Mouse (Mus musculus) forebrain, embryonic 10.5 days (tissue): ENCODE measurements around the gene Cped1. TPM values are rescaled to one million over a fixed set of nuclear protein-coding genes. Genes with fewer than 3 reads are reported as not detected.

ENCODE experiments used
- DNase-seq: peaks from one replicate; pipeline ENCODE4 v3.0.0-alpha.2; 2017; ENCODE audit warnings: low spot score; ENCODE audit errors: extremely low spot score
- H3K27ac ChIP-seq: fragments of 300-500 bp; sonication (generic); 2 replicates; pipeline ENCODE4 v1.5.1; 2016; ENCODE audit warnings: mild to moderate bottlenecking
- H3K27me3 ChIP-seq: fragments of 300-500 bp; sonication (generic); 2 replicates; pipeline ENCODE4 v1.6.1; 2016; ENCODE audit warnings: mild to moderate bottlenecking; ENCODE audit not compliant: poor library complexity, severe bottlenecking
- H3K36me3 ChIP-seq: fragments of 300-500 bp; sonication (generic); replicated peaks from 2 replicates; pipeline ENCODE4 v1.6.1; 2016; ENCODE audit warnings: mild to moderate bottlenecking, moderate library complexity
- H3K4me1 ChIP-seq: fragments of 300-500 bp; sonication (generic); 2 replicates; pipeline ENCODE4 v1.6.1; 2016
- H3K4me3 ChIP-seq: fragments of 300-500 bp; sonication (generic); 2 replicates; pipeline ENCODE4 v1.5.1; 2016; ENCODE audit warnings: mild to moderate bottlenecking, moderate library complexity
- H3K9me3 ChIP-seq: fragments of 300-500 bp; sonication (generic); 2 replicates; pipeline ENCODE4 v1.6.1; 2016; ENCODE audit warnings: mild to moderate bottlenecking, moderate library complexity
- WGBS: fragments of 180-500 bp; shearing (Covaris S2); methylation state at CpG from one replicate; pipeline ENCODE4 v1.1.7; 2016; 5-methylcytosine and 5-hydroxymethylcytosine counted together
- polyA plus RNA-seq: library from polyadenylated mRNA; unstranded; fragments of >200 nt; fragmentation: Nextera tagmentation; extraction: Ambion mirVana; gene quantifications from 2 replicates; pipeline ENCODE4 v1.2.1, GENCODE M21; 2016

Cped1 gene
- polyA plus RNA-seq, 1 experiment from 2014 or later = 25.5 TPM

DNA sequence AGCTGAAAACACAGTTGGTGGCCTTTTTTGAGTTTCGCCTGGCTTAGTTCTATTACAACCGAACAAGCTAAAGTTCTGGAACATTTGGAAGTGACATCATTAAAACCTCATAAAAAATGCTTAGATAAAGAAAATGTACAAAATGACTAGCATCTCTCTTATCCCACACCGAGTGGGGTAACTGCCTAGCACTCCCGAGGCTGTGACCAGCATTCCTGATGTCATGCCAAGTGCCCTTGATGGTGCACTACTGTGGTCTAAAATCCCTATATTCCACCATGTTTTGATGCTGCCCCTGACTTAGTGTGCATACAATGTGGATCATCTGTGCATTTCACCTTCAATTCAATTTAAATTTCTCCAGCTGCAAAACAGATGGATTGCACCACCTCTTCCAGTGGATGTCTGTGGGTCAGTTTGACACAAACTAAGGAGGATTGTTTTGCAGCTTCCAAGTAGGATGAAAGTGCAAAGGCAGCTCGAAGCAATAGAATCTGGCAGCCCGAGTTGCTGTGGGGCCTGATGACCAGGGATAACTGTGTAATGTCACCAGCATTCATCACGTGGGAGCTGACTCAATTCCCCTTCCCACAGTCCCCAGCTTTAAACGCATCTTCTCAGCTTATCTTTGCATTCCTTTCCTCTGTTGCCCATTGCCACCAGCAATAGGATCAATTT is 33.2 kb downstream of the Cped1 start:
- WGBS = 76% methylated on average over 8 of the region's 8 CpGs
- no peaks in the 10 kb centered on the region for H3K27me3 ChIP-seq
- H3K4me3 ChIP-seq = no peak overlapping the region
- H3K4me1 ChIP-seq = peaks cover 12% of the 10 kb centered on the region
- H3K27ac ChIP-seq = no peak overlapping the region
- no peaks in the 10 kb centered on the region for H3K9me3 ChIP-seq
- H3K36me3 ChIP-seq = no peaks in the 10 kb centered on the region
- no peak for DNase-seq

DNA sequence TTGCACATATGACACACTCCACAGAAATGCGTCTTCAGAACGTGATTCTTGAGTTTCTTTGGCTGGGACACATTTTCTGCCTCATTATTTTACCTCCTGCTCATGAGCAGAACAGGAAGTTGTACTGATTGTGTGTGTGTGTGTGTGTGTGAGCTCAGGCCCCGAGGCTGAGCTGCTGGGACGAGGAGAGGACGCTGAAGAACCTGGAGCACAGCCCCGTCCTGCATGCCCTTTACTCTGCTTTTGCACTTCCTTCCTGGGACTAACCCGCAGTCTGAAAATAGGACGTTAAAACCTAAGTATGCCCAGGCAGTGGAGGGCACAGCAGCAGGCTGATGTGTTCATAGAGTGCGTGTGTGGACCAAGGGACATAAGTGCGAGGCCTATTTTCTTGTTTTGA is 33.9 kb downstream of the Cped1 start:
- no peaks in the 10 kb centered on the region for H3K27me3 ChIP-seq
- no peak overlapping the region for H3K27ac ChIP-seq
- WGBS = 61% methylated on average over 10 of the region's 10 CpGs
- no peaks in the 10 kb centered on the region for H3K9me3 ChIP-seq
- H3K4me3 ChIP-seq = no peak overlapping the region
- no peak for DNase-seq
- peaks cover 10% of the 10 kb centered on the region for H3K4me1 ChIP-seq
- no peaks in the 10 kb centered on the region for H3K36me3 ChIP-seq

GRCm38 (mm10) chr6:22020696-22021095 is 35.0 kb downstream of the Cped1 start:
- peaks cover 16% of the 10 kb centered on the region for H3K4me1 ChIP-seq
- H3K9me3 ChIP-seq = no peaks in the 10 kb centered on the region
- H3K36me3 ChIP-seq = no peaks in the 10 kb centered on the region
- H3K27ac ChIP-seq = no peak overlapping the region
- no peak for DNase-seq
- H3K4me3 ChIP-seq = no peak overlapping the region
- no peaks in the 10 kb centered on the region for H3K27me3 ChIP-seq
- 88% methylated on average over 5 of the region's 5 CpGs for WGBS

GRCm38 (mm10) chr6:22021315-22021714 is 35.6 kb downstream of the Cped1 start:
- WGBS = 91% methylated on average over 3 of the region's 3 CpGs
- DNase-seq = no peak
- H3K36me3 ChIP-seq = no peaks in the 10 kb centered on the region
- H3K4me1 ChIP-seq = peaks cover 22% of the 10 kb centered on the region
- no peak overlapping the region for H3K27ac ChIP-seq
- H3K9me3 ChIP-seq = no peaks in the 10 kb centered on the region
- no peaks in the 10 kb centered on the region for H3K27me3 ChIP-seq
- H3K4me3 ChIP-seq = no peak overlapping the region

- WGBS = 87% methylated on average over 2 of the region's 2 CpGs
- Histone ChIP-seq H3K36me3 (no peaks in the 10 kb centered on the region), H3K4me1 (peaks cover 29% of the 10 kb centered on the region), H3K9me3 (no peaks in the 10 kb centered on the region), H3K27ac (no peak overlapping the region), H3K27me3 (no peaks in the 10 kb centered on the region), H3K4me3 (no peak overlapping the region)
- no peak for DNase-seq
Observed at GRCm38 (mm10) chr6:22024168-22024567, 38.5 kb downstream of the Cped1 start.

GRCm38 (mm10) chr6:22025584-22026357 is 40.1 kb downstream of the Cped1 start:
- WGBS = 13% methylated on average over 17 of the region's 17 CpGs
- peak overlapping the region; percentile 32 for H3K4me3 ChIP-seq
- H3K27me3 ChIP-seq = no peaks in the 10 kb centered on the region
- H3K36me3 ChIP-seq = no peaks in the 10 kb centered on the region
- H3K9me3 ChIP-seq = no peaks in the 10 kb centered on the region
- H3K27ac ChIP-seq = peak overlapping the region; percentile 78
- peak; percentile 37 for DNase-seq
- H3K4me1 ChIP-seq = peaks cover 26% of the 10 kb centered on the region

GRCm38 (mm10) chr6:22026358-22026673 is 40.6 kb downstream of the Cped1 start:
- H3K27me3 ChIP-seq = no peaks in the 10 kb centered on the region
- WGBS = 24% methylated on average over 4 of the region's 4 CpGs
- peak overlapping the region; percentile 78 for H3K27ac ChIP-seq
- peaks cover 26% of the 10 kb centered on the region for H3K4me1 ChIP-seq
- H3K9me3 ChIP-seq = no peaks in the 10 kb centered on the region
- H3K4me3 ChIP-seq = peak overlapping the region; percentile 32
- no peaks in the 10 kb centered on the region for H3K36me3 ChIP-seq
- no peak for DNase-seq

- no peaks in the 10 kb centered on the region for H3K9me3 ChIP-seq
- WGBS = 75% methylated on average over 9 of the region's 9 CpGs
- H3K4me3 ChIP-seq = no peak overlapping the region
- H3K27me3 ChIP-seq = no peaks in the 10 kb centered on the region
- peaks cover 26% of the 10 kb centered on the region for H3K4me1 ChIP-seq
- no peaks in the 10 kb centered on the region for H3K36me3 ChIP-seq
- peak overlapping the region; percentile 78 for H3K27ac ChIP-seq
- DNase-seq = no peak
Observed at GRCm38 (mm10) chr6:22026761-22027594, 41.3 kb downstream of the Cped1 start.

DNA sequence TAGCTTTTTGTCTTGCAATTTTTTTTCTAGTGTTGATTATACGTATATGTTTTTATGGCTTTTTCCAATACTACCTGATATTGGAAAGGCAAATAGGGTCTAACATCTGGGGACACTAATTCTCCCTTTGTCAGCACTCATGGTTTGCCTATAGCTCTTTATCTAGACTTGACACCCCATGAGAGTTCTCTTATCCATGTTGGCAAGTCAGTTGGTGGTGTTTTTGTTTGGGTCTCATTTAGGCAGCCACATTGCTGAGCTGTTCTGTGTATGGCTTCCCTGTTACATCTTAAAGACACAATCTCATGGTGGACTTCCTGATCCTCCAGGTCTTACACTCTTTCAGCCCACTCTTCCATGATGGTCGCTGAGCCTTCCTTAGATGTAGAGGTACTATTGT is 42.1 kb downstream of the Cped1 start:
- Histone ChIP-seq H3K36me3 (no peaks in the 10 kb centered on the region), H3K9me3 (no peaks in the 10 kb centered on the region), H3K27ac (no peak overlapping the region), H3K4me1 (peaks cover 26% of the 10 kb centered on the region), H3K27me3 (no peaks in the 10 kb centered on the region), H3K4me3 (no peak overlapping the region)
- DNase-seq = no peak
- WGBS = 86% methylated on average over 2 of the region's 2 CpGs

DNA sequence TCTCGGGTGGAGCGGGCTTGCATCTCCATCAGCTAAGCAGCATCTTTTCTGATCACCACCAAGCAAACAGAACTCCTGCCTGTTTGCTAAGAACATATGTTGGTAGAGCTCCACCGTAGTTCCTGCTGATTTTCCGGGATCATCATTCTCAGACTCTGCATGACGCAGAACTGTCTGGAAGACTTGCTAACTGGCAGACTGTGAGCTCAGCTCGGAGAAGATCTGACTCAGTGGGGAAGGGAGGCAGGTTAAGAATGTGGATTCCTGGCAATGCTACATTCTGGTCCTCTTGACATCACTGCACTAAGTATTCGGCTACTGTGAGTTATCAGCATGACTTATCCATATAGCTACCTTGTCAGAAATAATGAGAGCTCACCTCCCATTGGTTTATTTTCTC is 44.7 kb downstream of the Cped1 start:
- 85% methylated on average over 7 of the region's 7 CpGs for WGBS
- no peaks in the 10 kb centered on the region for H3K36me3 ChIP-seq
- DNase-seq = no peak

DNA sequence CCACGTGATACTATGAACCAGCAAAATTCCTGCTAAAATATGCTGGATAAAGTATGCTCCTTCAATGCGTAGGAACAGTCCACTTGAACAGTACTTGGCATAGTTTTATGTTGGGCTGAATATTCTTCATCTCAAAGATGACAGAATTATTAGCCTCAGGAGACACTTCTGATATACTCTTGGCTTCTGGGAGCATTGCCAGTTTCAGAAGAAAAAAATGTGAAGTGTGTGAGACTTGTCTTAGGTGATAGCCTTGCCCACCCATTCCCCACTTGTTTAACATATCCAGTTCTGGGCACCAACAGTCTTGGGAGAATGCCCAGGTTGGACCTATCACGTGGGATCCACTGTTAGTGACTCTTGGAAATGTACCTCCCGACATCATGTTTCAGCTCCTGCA is 47.5 kb downstream of the Cped1 start:
- no peak for DNase-seq
- H3K27me3 ChIP-seq = no peaks in the 10 kb centered on the region
- H3K36me3 ChIP-seq = no peaks in the 10 kb centered on the region
- H3K9me3 ChIP-seq = no peaks in the 10 kb centered on the region
- H3K4me3 ChIP-seq = no peak overlapping the region
- H3K4me1 ChIP-seq = peaks cover 13% of the 10 kb centered on the region
- H3K27ac ChIP-seq = no peak overlapping the region
- WGBS = 91% methylated on average over 4 of the region's 4 CpGs

More for the DNA sequence above, 44.7 kb downstream of the Cped1 start:
- Histone ChIP-seq H3K27me3 (no peaks in the 10 kb centered on the region), H3K4me1 (peaks cover 22% of the 10 kb centered on the region), H3K9me3 (no peaks in the 10 kb centered on the region), H3K27ac (no peak overlapping the region), H3K4me3 (no peak overlapping the region)

- Histone ChIP-seq H3K4me1 (peaks cover 13% of the 10 kb centered on the region), H3K4me3 (no peak overlapping the region), H3K27ac (no peak overlapping the region), H3K9me3 (no peaks in the 10 kb centered on the region), H3K36me3 (no peaks in the 10 kb centered on the region), H3K27me3 (no peaks in the 10 kb centered on the region)
- 80% methylated on average over 6 of the region's 6 CpGs for WGBS
- DNase-seq = no peak
Observed at GRCm38 (mm10) chr6:22035408-22035807, 49.7 kb downstream of the Cped1 start.

DNA sequence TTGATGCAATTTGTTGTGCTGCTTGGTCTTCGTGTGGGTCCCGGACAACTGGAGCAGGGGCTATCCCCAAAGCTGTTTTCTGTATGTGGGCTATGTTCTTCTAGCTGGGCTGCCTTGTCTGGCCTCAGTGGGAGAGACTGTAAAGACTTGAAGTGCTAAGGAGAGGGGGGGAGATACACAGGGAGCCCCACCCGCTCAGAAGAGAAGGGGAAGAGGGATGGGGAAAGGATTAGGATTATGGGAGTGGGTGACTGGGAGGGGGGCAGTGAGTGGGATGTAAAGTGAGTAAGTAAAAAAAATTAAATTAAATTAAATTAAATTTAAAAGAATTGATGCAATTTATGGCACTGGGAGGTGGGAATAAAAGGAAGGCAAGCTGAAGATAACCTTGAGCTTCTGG is 50.2 kb downstream of the Cped1 start:
- H3K4me1 ChIP-seq = peaks cover 13% of the 10 kb centered on the region
- H3K9me3 ChIP-seq = no peaks in the 10 kb centered on the region
- H3K4me3 ChIP-seq = no peak overlapping the region
- 85% methylated on average over 3 of the region's 3 CpGs for WGBS
- no peak for DNase-seq
- no peaks in the 10 kb centered on the region for H3K36me3 ChIP-seq
- H3K27ac ChIP-seq = no peak overlapping the region
- H3K27me3 ChIP-seq = no peaks in the 10 kb centered on the region
